Mouse (Mus musculus) spleen, postnatal 36 days (tissue): ENCODE data around the gene Map3k5.

Source experiments
- DNase-seq, 2 experiments: peaks; one replicate each; pipeline ENCODE4 v3.0.0; 2022; ENCODE audit warnings: low spot score in 2 of 2, mixed read lengths in 1 of 2

The Map3k5 gene

GRCm38 (mm10) chr10:19935295-19935623 is 987 bp downstream of the Map3k5 start:
- peak; percentile 41 to 48 for DNase-seq

GRCm38 (mm10) chr10:19935821-19936367 is 1.6 kb downstream of the Map3k5 start:
- no peak for DNase-seq

GRCm38 (mm10) chr10:19936961-19937708 is 2.9 kb downstream of the Map3k5 start:
- DNase-seq, result no peak

GRCm38 (mm10) chr10:19938738-19939137 is 4.5 kb downstream of the Map3k5 start:
- DNase-seq, result no peak

- peak; percentile 61 to 68 for DNase-seq
Observed at GRCm38 (mm10) chr10:19939282-19939705, 5.0 kb downstream of the Map3k5 start.

GRCm38 (mm10) chr10:19940127-19940526 is 5.9 kb downstream of the Map3k5 start:
- DNase-seq, result no peak

- no peak for DNase-seq
Observed at GRCm38 (mm10) chr10:19940626-19941025, 6.4 kb downstream of the Map3k5 start.

- DNase-seq, result peak; percentile 18 to 31
Observed at GRCm38 (mm10) chr10:19941063-19941462, 6.8 kb downstream of the Map3k5 start.

GRCm38 (mm10) chr10:19941914-19942313 is 7.6 kb downstream of the Map3k5 start:
- no peak for DNase-seq

- DNase-seq, result no peak
Observed at GRCm38 (mm10) chr10:19942621-19943020, 8.3 kb downstream of the Map3k5 start.

- DNase-seq, result no peak
Observed at GRCm38 (mm10) chr10:19945651-19946050, 11.4 kb downstream of the Map3k5 start.

- no peak for DNase-seq
Observed at GRCm38 (mm10) chr10:19946644-19947043, 12.4 kb downstream of the Map3k5 start.

GRCm38 (mm10) chr10:19947441-19947840 is 13.2 kb downstream of the Map3k5 start:
- DNase-seq, result no peak

GRCm38 (mm10) chr10:19947901-19948300 is 13.6 kb downstream of the Map3k5 start:
- no peak for DNase-seq

- no peak for DNase-seq
Observed at GRCm38 (mm10) chr10:19948381-19948780, 14.1 kb downstream of the Map3k5 start.

GRCm38 (mm10) chr10:19949106-19949505 is 14.8 kb downstream of the Map3k5 start:
- DNase-seq, result no peak

- peak; percentile 48 to 55 for DNase-seq
Observed at GRCm38 (mm10) chr10:19953032-19953761, 18.9 kb downstream of the Map3k5 start.

GRCm38 (mm10) chr10:19954572-19954971 is 20.3 kb downstream of the Map3k5 start:
- DNase-seq, result no peak

GRCm38 (mm10) chr10:19955817-19956216 is 21.5 kb downstream of the Map3k5 start:
- DNase-seq, result peak in 1 of 2 experiments; percentile 34

GRCm38 (mm10) chr10:19956745-19957144 is 22.5 kb downstream of the Map3k5 start:
- no peak for DNase-seq

GRCm38 (mm10) chr10:19960831-19961380 is 26.6 kb downstream of the Map3k5 start:
- no peak for DNase-seq

GRCm38 (mm10) chr10:19962746-19963145 is 28.5 kb downstream of the Map3k5 start:
- DNase-seq, result peak in 1 of 2 experiments; percentile 20
